Mouse (Mus musculus) spleen, adult 10 weeks (tissue): Measurements from ENCODE around the gene Trim16. TPM values are rescaled to one million over a fixed set of nuclear protein-coding genes. Genes with fewer than 3 reads are reported as not detected.

ENCODE experiments used
- polyA plus RNA-seq: library from polyadenylated mRNA; stranded (reverse); fragments of 350-450 nt; fragmentation: Illumina TruSeq; extraction: RNeasy Lipid Tissue Mini Kit (QIAGEN cat#74804); gene quantifications from one replicate; pipeline ENCODE4 v1.2.3, GENCODE M21; 2015; ENCODE audit warnings: low replicate concordance; ENCODE audit not compliant: insufficient read depth

The Trim16 gene
- 1.1 TPM for polyA plus RNA-seq

DNA sequence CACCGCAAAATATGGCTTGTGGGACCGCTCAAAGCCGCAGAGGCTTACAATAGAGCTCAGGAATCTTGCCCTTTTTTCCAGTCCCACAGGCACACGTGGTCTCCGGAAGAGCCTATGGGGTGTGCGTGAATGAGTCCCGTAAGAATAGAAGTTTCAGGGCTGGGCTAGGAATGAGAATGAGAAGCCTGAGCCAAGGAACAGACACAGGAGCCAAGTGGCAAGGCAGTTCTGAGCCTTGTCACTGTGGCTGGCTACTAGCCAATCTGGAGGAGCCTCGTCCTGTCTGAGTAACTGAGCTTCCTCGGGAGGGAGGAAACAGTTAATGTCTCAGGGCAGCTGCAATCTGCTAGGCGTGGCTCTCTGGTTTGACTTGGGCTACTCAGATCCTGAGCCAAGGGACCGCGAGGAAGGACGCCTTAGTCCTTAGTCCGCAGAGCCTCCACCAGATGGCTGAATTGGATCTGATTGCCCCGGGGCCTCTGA lies at the start of gene Trim16:
Trim16 (plus strand) TSS at position 173 of the 483 bp plus-strand sequence.

GRCm38 (mm10) chr11:62788935-62789616 lies 31.0 kb upstream of the Trim16 start, which contains the start of gene Zfp286:
TSS of gene Zfp286 (minus strand) at chr11:62789462.

GRCm38 (mm10) chr11:62846961-62847654 lies 27.1 kb downstream of the Trim16 start, which contains the start of gene Fbxw10:
TSS of gene Fbxw10 (plus strand) at chr11:62847069.

GRCm38 (mm10) chr11:62879220-62880048 lies 59.4 kb downstream of the Trim16 start, which contains the start of gene Tvp23b:
TSS of gene Tvp23b (plus strand) at chr11:62879455.

Other genes with a start within 250 kb of the Trim16 start
- 27.0 TPM for gene Trpv2, start 245.7 kb upstream of the Trim16 start, polyA plus RNA-seq
- gene Lrrc75a, start 171.7 kb upstream of the Trim16 start, polyA plus RNA-seq, result 7.7 TPM
- 23.9 TPM for gene Mmgt2, start 171.6 kb upstream of the Trim16 start, polyA plus RNA-seq
- 12.7 TPM for gene Zfp287, start 88.3 kb upstream of the Trim16 start, polyA plus RNA-seq
- gene Gm10428, start 67.1 kb upstream of the Trim16 start, polyA plus RNA-seq, result not detected
- gene Zfp286, start 30.8 kb upstream of the Trim16 start, polyA plus RNA-seq, result 2.6 TPM
- gene Fbxw10, start 26.8 kb downstream of the Trim16 start, polyA plus RNA-seq, result 5.3 TPM
- gene Tvp23b, start 59.2 kb downstream of the Trim16 start, polyA plus RNA-seq, result 38.5 TPM
- 0.39 TPM for gene Cdrt4, start 131.0 kb downstream of the Trim16 start, polyA plus RNA-seq
- gene Tekt3, start 241.4 kb downstream of the Trim16 start, polyA plus RNA-seq, result not detected